Mouse (Mus musculus) frontal cortex, postnatal 25 days (tissue): ENCODE data around the gene Srp54b.
"Not testable (repeated sequence)": the region's sequence is repeated elsewhere in the genome, so short reads cannot be mapped to it uniquely, and the experiment has no call there.

ENCODE experiments used
- DNase-seq, 2 experiments: peaks; one replicate each; pipeline ENCODE4 v3.0.0; 2022; ENCODE audit warnings: low spot score in 2 of 2

Srp54b gene

GRCm38 (mm10) chr12:55154559-55155448 is at the start of gene Srp54b:
Gene Srp54b, plus strand, starts transcription at chr12:55155104.
- DNase-seq, result not testable (repeated sequence)

GRCm38 (mm10) chr12:55112616-55113015 is 42.3 kb upstream of the Srp54b start:
- DNase-seq, result not testable (repeated sequence)

GRCm38 (mm10) chr12:55124242-55124641 is 30.7 kb upstream of the Srp54b start, which contains the start of gene Fam177a:
Gene Fam177a, plus strand, starts transcription at chr12:55124469.
- DNase-seq, result not testable (repeated sequence)

GRCm38 (mm10) chr12:55124731-55125130 is 30.2 kb upstream of the Srp54b start:
- not testable (repeated sequence) for DNase-seq

- not testable (repeated sequence) for DNase-seq
These were observed 19.4 kb upstream of the Srp54b start for GRCm38 (mm10) chr12:55135540-55135939.

- not testable (repeated sequence) for DNase-seq
These were observed 17.0 kb upstream of the Srp54b start for GRCm38 (mm10) chr12:55137859-55138258.

- DNase-seq, result not testable (repeated sequence)
These were observed 512 bp downstream of the Srp54b start for GRCm38 (mm10) chr12:55155449-55155783.

- not testable (repeated sequence) for DNase-seq
These were observed 12.2 kb downstream of the Srp54b start for GRCm38 (mm10) chr12:55167034-55167557.

GRCm38 (mm10) chr12:55187686-55188085 is 32.8 kb downstream of the Srp54b start:
- not testable (repeated sequence) for DNase-seq

GRCm38 (mm10) chr12:55189127-55189526 is 34.2 kb downstream of the Srp54b start:
- not testable (repeated sequence) for DNase-seq

- not testable (repeated sequence) for DNase-seq
These were observed 44.4 kb downstream of the Srp54b start, which contains the start of gene 1700047I17Rik2 for GRCm38 (mm10) chr12:55199306-55199705. Gene 1700047I17Rik2, plus strand, starts transcription at chr12:55199592.

- DNase-seq, result not testable (repeated sequence)
These were observed 44.9 kb downstream of the Srp54b start for GRCm38 (mm10) chr12:55199799-55200198.

GRCm38 (mm10) chr12:55212944-55213343 is 58.0 kb downstream of the Srp54b start:
- DNase-seq, result not testable (repeated sequence)

- DNase-seq, result not testable (repeated sequence)
These were observed 75.0 kb downstream of the Srp54b start, which contains the start of gene Srp54c for GRCm38 (mm10) chr12:55229626-55230519. Gene Srp54c, plus strand, starts transcription at chr12:55230168.

GRCm38 (mm10) chr12:55230520-55230861 is 75.6 kb downstream of the Srp54b start:
- DNase-seq, result not testable (repeated sequence)
